Mouse (Mus musculus): ENCODE measurements at regions not wholly inside any gene's neighbourhood (a gene's known extent, or its start where the extent isn't known, plus 50 kb on each side); places are given as distances from the start of the nearest gene placed in this dataset.

GRCm38 (mm10) chr1:42480348-42480920 is 215.1 kb upstream of the Pou3f3 start:
- TF ChIP-seq CTCF (IDR thresholded peaks at IDR 0.05; ENCODE audit: borderline replicate concordance, extremely low read depth, insufficient read depth, insufficient read length): no peak
- TF ChIP-seq POLR2A (IDR thresholded peaks at IDR 0.05; ENCODE audit: borderline replicate concordance, extremely low read depth, insufficient read depth, insufficient read length, poor library complexity, severe bottlenecking): no peak
- no peak for DNase-seq (ENCODE audit: low read depth)

- TF ChIP-seq POLR2A (IDR thresholded peaks at IDR 0.05; ENCODE audit: borderline replicate concordance, extremely low read depth, insufficient read depth, insufficient read length, poor library complexity, severe bottlenecking): no peak
- no peak for TF ChIP-seq CTCF (IDR thresholded peaks at IDR 0.05; ENCODE audit: borderline replicate concordance, extremely low read depth, insufficient read depth, insufficient read length)
- peak; percentile 54 for DNase-seq (ENCODE audit: low read depth)
Measured at GRCm38 (mm10) chr1:42489563-42489962, 206.0 kb upstream of the Pou3f3 start.

- DNase-seq (ENCODE audit: low read depth): peak; percentile 65
- TF ChIP-seq POLR2A (IDR thresholded peaks at IDR 0.05; ENCODE audit: borderline replicate concordance, extremely low read depth, insufficient read depth, insufficient read length, poor library complexity, severe bottlenecking) (no peak), CTCF (IDR thresholded peaks at IDR 0.05; ENCODE audit: borderline replicate concordance, extremely low read depth, insufficient read depth, insufficient read length) (no peak)
Measured at GRCm38 (mm10) chr1:42490856-42491643, 204.5 kb upstream of the Pou3f3 start.

- peak; percentile 13; the same call in 1 of the 2 replicates for TF ChIP-seq POLR2A (IDR thresholded peaks at IDR 0.05; ENCODE audit: borderline replicate concordance, extremely low read depth, insufficient read depth, insufficient read length, poor library complexity, severe bottlenecking)
- TF ChIP-seq CTCF (IDR thresholded peaks at IDR 0.05; ENCODE audit: borderline replicate concordance, extremely low read depth, insufficient read depth, insufficient read length): no peak
- peak; percentile 76 for DNase-seq (ENCODE audit: low read depth)
Measured at GRCm38 (mm10) chr1:42491644-42492277, 203.8 kb upstream of the Pou3f3 start.

- TF ChIP-seq POLR2A (IDR thresholded peaks at IDR 0.05; ENCODE audit: borderline replicate concordance, extremely low read depth, insufficient read depth, insufficient read length, poor library complexity, severe bottlenecking) (no peak), CTCF (IDR thresholded peaks at IDR 0.05; ENCODE audit: borderline replicate concordance, extremely low read depth, insufficient read depth, insufficient read length) (no peak)
- DNase-seq (ENCODE audit: low read depth): no peak
Measured at GRCm38 (mm10) chr1:42496022-42496421, 199.5 kb upstream of the Pou3f3 start.

GRCm38 (mm10) chr1:42496433-42496832 is 199.1 kb upstream of the Pou3f3 start:
- no peak for TF ChIP-seq POLR2A (IDR thresholded peaks at IDR 0.05; ENCODE audit: borderline replicate concordance, extremely low read depth, insufficient read depth, insufficient read length, poor library complexity, severe bottlenecking)
- TF ChIP-seq CTCF (IDR thresholded peaks at IDR 0.05; ENCODE audit: borderline replicate concordance, extremely low read depth, insufficient read depth, insufficient read length): no peak
- DNase-seq (ENCODE audit: low read depth): no peak

- TF ChIP-seq POLR2A (IDR thresholded peaks at IDR 0.05; ENCODE audit: borderline replicate concordance, extremely low read depth, insufficient read depth, insufficient read length, poor library complexity, severe bottlenecking) (no peak), CTCF (IDR thresholded peaks at IDR 0.05; ENCODE audit: borderline replicate concordance, extremely low read depth, insufficient read depth, insufficient read length) (no peak)
Measured at GRCm38 (mm10) chr1:42498901-42499300, 196.7 kb upstream of the Pou3f3 start.

GRCm38 (mm10) chr1:42504491-42504890 is 191.1 kb upstream of the Pou3f3 start:
- peak; percentile 74 for DNase-seq (ENCODE audit: low read depth)

More at GRCm38 (mm10) chr1:42498901-42499300, 196.7 kb upstream of the Pou3f3 start:
- DNase-seq (ENCODE audit: low read depth): no peak

GRCm38 (mm10) chr1:42505048-42505729 is 190.4 kb upstream of the Pou3f3 start:
- TF ChIP-seq CTCF (IDR thresholded peaks at IDR 0.05; ENCODE audit: borderline replicate concordance, extremely low read depth, insufficient read depth, insufficient read length): no peak
- no peak for TF ChIP-seq POLR2A (IDR thresholded peaks at IDR 0.05; ENCODE audit: borderline replicate concordance, extremely low read depth, insufficient read depth, insufficient read length, poor library complexity, severe bottlenecking)
- DNase-seq (ENCODE audit: low read depth): no peak

More at GRCm38 (mm10) chr1:42504491-42504890, 191.1 kb upstream of the Pou3f3 start:
- TF ChIP-seq POLR2A (IDR thresholded peaks at IDR 0.05; ENCODE audit: borderline replicate concordance, extremely low read depth, insufficient read depth, insufficient read length, poor library complexity, severe bottlenecking): no peak
- TF ChIP-seq CTCF (IDR thresholded peaks at IDR 0.05; ENCODE audit: borderline replicate concordance, extremely low read depth, insufficient read depth, insufficient read length): no peak

- TF ChIP-seq CTCF (IDR thresholded peaks at IDR 0.05; ENCODE audit: borderline replicate concordance, extremely low read depth, insufficient read depth, insufficient read length) (no peak), POLR2A (IDR thresholded peaks at IDR 0.05; ENCODE audit: borderline replicate concordance, extremely low read depth, insufficient read depth, insufficient read length, poor library complexity, severe bottlenecking) (no peak)
- no peak for DNase-seq (ENCODE audit: low read depth)
Measured at GRCm38 (mm10) chr1:42514417-42514816, 181.2 kb upstream of the Pou3f3 start.

- peak; percentile 73 for DNase-seq (ENCODE audit: low read depth)
- TF ChIP-seq CTCF (IDR thresholded peaks at IDR 0.05; ENCODE audit: borderline replicate concordance, extremely low read depth, insufficient read depth, insufficient read length) (no peak), POLR2A (IDR thresholded peaks at IDR 0.05; ENCODE audit: borderline replicate concordance, extremely low read depth, insufficient read depth, insufficient read length, poor library complexity, severe bottlenecking) (no peak)
Measured at GRCm38 (mm10) chr1:42524401-42524800, 171.2 kb upstream of the Pou3f3 start.

Measured in brain, embryonic 14.5 days (tissue).